Mouse (Mus musculus): ENCODE data around the gene Cct7. TPM values are rescaled to one million over a fixed set of nuclear protein-coding genes. Genes with fewer than 3 reads are reported as not detected.

The Cct7 gene
- total RNA-seq, 1 experiment from 2014 or later = 194 TPM

Other genes with a start within 250 kb of the Cct7 start
- 3.7 to 7.3 TPM (median 4.6 TPM) in 3 replicates for gene Sfxn5, start 118.1 kb upstream of the Cct7 start, total RNA-seq (2017)
- 1.6 to 3.0 TPM (median 1.6 TPM) in 3 replicates for gene Rab11fip5, start 76.9 kb upstream of the Cct7 start, total RNA-seq (2017)
- gene Noto, start 27.6 kb upstream of the Cct7 start, total RNA-seq (2017) = not detected in 3 replicates
- 19.5 to 21.8 TPM (median 20.2 TPM) in 3 replicates for gene Smyd5, start 19.5 kb upstream of the Cct7 start, total RNA-seq (2017)
- gene Pradc1, start 456 bp downstream of the Cct7 start, total RNA-seq (2017) = 8.6 to 11.3 TPM (median 10.1 TPM) in 3 replicates
- not detected in 3 replicates for gene Fbxo41, start 51.5 kb downstream of the Cct7 start, total RNA-seq (2017)
- not detected in 3 replicates for gene Egr4, start 62.1 kb downstream of the Cct7 start, total RNA-seq (2017)
- gene Alms1, start 136.0 kb downstream of the Cct7 start, total RNA-seq (2017) = 3.8 to 6.3 TPM (median 4.1 TPM) in 3 replicates